Mouse (Mus musculus): ENCODE results near the gene A430078G23Rik. TPM values are rescaled to one million over a fixed set of nuclear protein-coding genes. Genes with fewer than 3 reads are reported as not detected.

Gene A430078G23Rik
- total RNA-seq, 1 experiment = 0.18 TPM

- Histone ChIP-seq H3K9me3 (ENCODE audit: control insufficient read depth, insufficient read depth, low read depth, low read length) (no peaks in the 10 kb centered on the region), H3K4me3 (ENCODE audit: insufficient read depth in 1 of 2, low read depth in 1 of 2, low read length in 2 of 2, poor library complexity in 1 of 2, severe bottlenecking in 1 of 2) (no peak overlapping the region), H3K27ac (ENCODE audit: insufficient read depth, low read depth, low read length, poor library complexity, severe bottlenecking) (no peak overlapping the region), H3K36me3 (ENCODE audit: control insufficient read depth, insufficient read depth, low read length, poor library complexity, severe bottlenecking) (no peaks in the 10 kb centered on the region), H3K9ac (ENCODE audit: insufficient read depth, low read depth, low read length, poor library complexity, severe bottlenecking) (no peak overlapping the region), H3K4me1 (ENCODE audit: control insufficient read depth in 2 of 2, insufficient read depth in 2 of 2, low read length in 2 of 2, poor library complexity in 1 of 2) (no peaks in the 10 kb centered on the region)
- in situ Hi-C loops (cut with MboI; ENCODE audit: low sequenced_read_pairs in 2 of 2, unreplicated experiment in 2 of 2) = no loop called here
- TF ChIP-seq MAFK (IDR thresholded peaks at IDR 0.05; ENCODE audit: insufficient read depth, low read depth, low read length) (no peak), ZC3H11A (IDR thresholded peaks at IDR 0.05; ENCODE audit: borderline replicate concordance, low read depth, low read length) (no peak), ZNF384 (IDR thresholded peaks at IDR 0.05; ENCODE audit: low read depth, low read length) (no peak)
- no peak for DNase-seq (ENCODE audit: low read depth, low spot score)
Observed at GRCm38 (mm10) chr8:3327056-3327455, 26.2 kb upstream of the A430078G23Rik start.

GRCm38 (mm10) chr8:3327538-3328245 lies 25.5 kb upstream of the A430078G23Rik start:
- Histone ChIP-seq H3K4me3 (ENCODE audit: insufficient read depth in 1 of 2, low read depth in 1 of 2, low read length in 2 of 2, poor library complexity in 1 of 2, severe bottlenecking in 1 of 2) (no peak overlapping the region), H3K9ac (ENCODE audit: insufficient read depth, low read depth, low read length, poor library complexity, severe bottlenecking) (no peak overlapping the region), H3K36me3 (ENCODE audit: control insufficient read depth, insufficient read depth, low read length, poor library complexity, severe bottlenecking) (no peaks in the 10 kb centered on the region), H3K4me1 (ENCODE audit: control insufficient read depth in 2 of 2, insufficient read depth in 2 of 2, low read length in 2 of 2, poor library complexity in 1 of 2) (no peaks in the 10 kb centered on the region), H3K27ac (ENCODE audit: insufficient read depth, low read depth, low read length, poor library complexity, severe bottlenecking) (no peak overlapping the region), H3K9me3 (ENCODE audit: control insufficient read depth, insufficient read depth, low read depth, low read length) (no peaks in the 10 kb centered on the region)
- no peak for DNase-seq (ENCODE audit: low read depth, low spot score)
- in situ Hi-C loops (cut with MboI; ENCODE audit: low sequenced_read_pairs in 2 of 2, unreplicated experiment in 2 of 2) = no loop called here
- TF ChIP-seq ZC3H11A (IDR thresholded peaks at IDR 0.05; ENCODE audit: borderline replicate concordance, low read depth, low read length) (no peak), CHD2 (IDR thresholded peaks at IDR 0.05; ENCODE audit: low read depth, low read length) (no peak), ZNF384 (IDR thresholded peaks at IDR 0.05; ENCODE audit: low read depth, low read length) (no peak), MAFK (IDR thresholded peaks at IDR 0.05; ENCODE audit: insufficient read depth, low read depth, low read length) (no peak), HCFC1 (IDR thresholded peaks at IDR 0.05; ENCODE audit: borderline replicate concordance, insufficient read depth, low read length) (no peak)

DNA sequence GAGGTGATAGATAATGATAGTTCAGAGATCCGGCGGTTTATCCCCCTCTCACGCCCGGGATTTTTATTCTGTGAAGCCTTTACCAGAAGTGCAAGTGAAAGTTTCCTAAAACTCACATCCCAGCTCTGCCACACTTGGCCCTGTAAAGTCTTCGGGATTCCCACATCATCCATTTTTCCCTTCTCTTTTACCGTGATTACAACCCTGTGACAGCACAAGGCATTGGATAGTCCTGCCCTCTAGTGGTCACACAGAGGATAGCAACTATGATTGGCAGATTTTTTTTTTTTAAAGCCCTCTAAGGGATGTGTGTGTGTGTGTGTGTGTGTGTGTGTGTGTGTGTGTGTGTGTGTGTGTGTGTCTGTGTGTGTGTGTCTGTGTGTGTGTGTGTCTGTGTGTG lies 22.6 kb upstream of the A430078G23Rik start:
- no peak overlapping the region for H3K9ac ChIP-seq (ENCODE audit: insufficient read depth, low read depth, low read length, poor library complexity, severe bottlenecking)
- no peaks in the 10 kb centered on the region for H3K4me1 ChIP-seq (ENCODE audit: control insufficient read depth in 2 of 2, insufficient read depth in 2 of 2, low read length in 2 of 2, poor library complexity in 1 of 2)
- TF ChIP-seq CHD2 (IDR thresholded peaks at IDR 0.05; ENCODE audit: low read depth, low read length) = no peak
- TF ChIP-seq ZC3H11A (IDR thresholded peaks at IDR 0.05; ENCODE audit: borderline replicate concordance, low read depth, low read length) = peak; percentile 66; the same call in 1 of the 2 replicates
- TF ChIP-seq ZNF384 (IDR thresholded peaks at IDR 0.05; ENCODE audit: low read depth, low read length) = peak; percentile 95
- H3K4me3 ChIP-seq (ENCODE audit: insufficient read depth in 1 of 2, low read depth in 1 of 2, low read length in 2 of 2, poor library complexity in 1 of 2, severe bottlenecking in 1 of 2) = no peak overlapping the region
- no peaks in the 10 kb centered on the region for H3K9me3 ChIP-seq (ENCODE audit: control insufficient read depth, insufficient read depth, low read depth, low read length)
- no peak overlapping the region for H3K27ac ChIP-seq (ENCODE audit: insufficient read depth, low read depth, low read length, poor library complexity, severe bottlenecking)
- peak; percentile 62 for DNase-seq (ENCODE audit: low read depth, low spot score)
- in situ Hi-C loops (cut with MboI; ENCODE audit: low sequenced_read_pairs in 2 of 2, unreplicated experiment in 2 of 2) = loop anchor here in 1 of 2 experiments (10.0 kb wide), 1 partner anchor 156 kb away; no protein-coding TSS in a partner anchor
- no peaks in the 10 kb centered on the region for H3K36me3 ChIP-seq (ENCODE audit: control insufficient read depth, insufficient read depth, low read length, poor library complexity, severe bottlenecking)

DNA sequence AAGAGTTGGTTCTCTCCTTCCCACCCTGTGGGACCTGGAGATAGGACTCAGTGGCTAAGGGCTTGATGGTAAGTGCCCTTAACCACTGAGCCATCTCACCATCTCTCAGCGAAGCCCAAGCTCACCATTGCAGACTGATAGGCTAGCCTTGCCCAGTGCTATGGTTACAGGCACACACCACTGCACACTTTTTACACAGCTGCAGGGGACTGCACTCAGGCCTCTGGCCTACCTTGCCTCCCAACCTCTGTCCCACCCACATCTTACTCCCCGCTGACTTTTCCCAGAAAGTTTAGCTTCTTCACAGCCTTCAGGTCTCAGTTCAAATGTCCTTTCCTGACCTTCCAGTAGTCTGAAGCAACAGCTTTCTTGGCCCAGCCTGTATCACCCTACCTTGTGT lies 21.5 kb upstream of the A430078G23Rik start:
- Histone ChIP-seq H3K36me3 (ENCODE audit: control insufficient read depth, insufficient read depth, low read length, poor library complexity, severe bottlenecking) (no peaks in the 10 kb centered on the region), H3K9me3 (ENCODE audit: control insufficient read depth, insufficient read depth, low read depth, low read length) (no peaks in the 10 kb centered on the region), H3K27ac (ENCODE audit: insufficient read depth, low read depth, low read length, poor library complexity, severe bottlenecking) (no peak overlapping the region), H3K9ac (ENCODE audit: insufficient read depth, low read depth, low read length, poor library complexity, severe bottlenecking) (no peak overlapping the region), H3K4me1 (ENCODE audit: control insufficient read depth in 2 of 2, insufficient read depth in 2 of 2, low read length in 2 of 2, poor library complexity in 1 of 2) (no peaks in the 10 kb centered on the region), H3K4me3 (ENCODE audit: insufficient read depth in 1 of 2, low read depth in 1 of 2, low read length in 2 of 2, poor library complexity in 1 of 2, severe bottlenecking in 1 of 2) (no peak overlapping the region)
- DNase-seq (ENCODE audit: low read depth, low spot score) = no peak
- in situ Hi-C loops (cut with MboI; ENCODE audit: low sequenced_read_pairs in 2 of 2, unreplicated experiment in 2 of 2) = loop anchor here in 1 of 2 experiments (10.0 kb wide), 1 partner anchor 157 kb away; no protein-coding TSS in a partner anchor
- TF ChIP-seq ZC3H11A (IDR thresholded peaks at IDR 0.05; ENCODE audit: borderline replicate concordance, low read depth, low read length) (no peak), HCFC1 (IDR thresholded peaks at IDR 0.05; ENCODE audit: borderline replicate concordance, insufficient read depth, low read length) (no peak), ZNF384 (IDR thresholded peaks at IDR 0.05; ENCODE audit: low read depth, low read length) (no peak), MAFK (IDR thresholded peaks at IDR 0.05; ENCODE audit: insufficient read depth, low read depth, low read length) (no peak), CHD2 (IDR thresholded peaks at IDR 0.05; ENCODE audit: low read depth, low read length) (no peak)

All from ES-E14 (cell line).